Mouse (Mus musculus) testis, adult 2 months (tissue): Measurements from ENCODE around the gene Nrip2.

Source experiments
- CTCF ChIP-seq: fragments of 200-500 bp; IDR thresholded peaks from 2 replicates; pipeline ENCODE4 v1.5.1; 2012; ENCODE audit warnings: low read depth, mild to moderate bottlenecking, inconsistent platforms, low read length, moderate library complexity; ENCODE audit not compliant: control insufficient read depth, insufficient read depth, insufficient replicate concordance
- POLR2A ChIP-seq: fragments of 200-500 bp; IDR thresholded peaks from 2 replicates; pipeline ENCODE4 v1.6.1; 2012; ENCODE audit warnings: low read depth, mild to moderate bottlenecking, inconsistent platforms, low read length, moderate library complexity; ENCODE audit not compliant: control insufficient read depth

- TF ChIP-seq CTCF (no peak), POLR2A (0 out of 2 replicates have a peak, but pooled peaks have one; percentile 12)
Observed at GRCm38 (mm10) chr6:128375192-128375591, 23.9 kb upstream of the Nrip2 start, which contains the start of the genes Tex52 and Gm44596.
